Mouse (Mus musculus) forebrain, embryonic 16.5 days (tissue): ENCODE measurements at regions not wholly inside any gene's neighbourhood (a gene's known extent, or its start where the extent isn't known, plus 50 kb on each side); places are given as distances from the start of the nearest gene placed in this dataset.
A peak's percentile ranks its signal among the peaks of the same experiment; 100 is the strongest.

Experiments
- ATAC-seq: fragments of 200-750 bp; cut with Nextera tagmentation; 2 replicates; pipeline ENCODE4 v1.8.0; 2017; ENCODE audit warnings: mild to moderate bottlenecking, moderate library complexity
- H3K27ac ChIP-seq: fragments of 300-500 bp; sonication (generic); 2 replicates; pipeline ENCODE4 v1.5.1; 2014; ENCODE audit warnings: low read length, control low read depth
- H3K27me3 ChIP-seq: fragments of 300-500 bp; sonication (generic); replicated peaks from 2 replicates; pipeline ENCODE4 v1.6.1; 2014; ENCODE audit warnings: low read length; ENCODE audit not compliant: control insufficient read depth, insufficient read depth
- H3K36me3 ChIP-seq: fragments of 300-500 bp; sonication (generic); 2 replicates; pipeline ENCODE4 v1.6.1; 2014; ENCODE audit not compliant: control insufficient read depth, insufficient read depth
- H3K4me1 ChIP-seq: fragments of 300-500 bp; sonication (generic); replicated peaks from 2 replicates; pipeline ENCODE4 v1.6.1; 2014; ENCODE audit warnings: low read length; ENCODE audit not compliant: control insufficient read depth, insufficient read depth
- H3K4me2 ChIP-seq: fragments of 300-500 bp; sonication (generic); 2 replicates; pipeline ENCODE4 v1.6.1; 2014; ENCODE audit warnings: mild to moderate bottlenecking, low read length, control low read depth
- H3K4me3 ChIP-seq: fragments of 300-500 bp; sonication (generic); replicated peaks from 2 replicates; pipeline ENCODE4 v1.5.1; 2014; ENCODE audit warnings: mild to moderate bottlenecking, low read length, control low read depth
- H3K9ac ChIP-seq: fragments of 300-500 bp; sonication (generic); replicated peaks from 2 replicates; pipeline ENCODE4 v1.6.1; 2014; ENCODE audit warnings: low read depth, low read length, control low read depth
- H3K9me3 ChIP-seq: fragments of 300-500 bp; sonication (generic); 2 replicates; pipeline ENCODE4 v1.6.1; 2016; ENCODE audit warnings: low read length; ENCODE audit not compliant: control insufficient read depth
- WGBS: fragments of 180-500 bp; shearing (Covaris S2); extraction: QIAGEN DNeasy Blood & Tissue Kit; methylation state at CpG from one replicate; pipeline ENCODE4 v1.1.7; 2014; 5-methylcytosine and 5-hydroxymethylcytosine counted together

DNA sequence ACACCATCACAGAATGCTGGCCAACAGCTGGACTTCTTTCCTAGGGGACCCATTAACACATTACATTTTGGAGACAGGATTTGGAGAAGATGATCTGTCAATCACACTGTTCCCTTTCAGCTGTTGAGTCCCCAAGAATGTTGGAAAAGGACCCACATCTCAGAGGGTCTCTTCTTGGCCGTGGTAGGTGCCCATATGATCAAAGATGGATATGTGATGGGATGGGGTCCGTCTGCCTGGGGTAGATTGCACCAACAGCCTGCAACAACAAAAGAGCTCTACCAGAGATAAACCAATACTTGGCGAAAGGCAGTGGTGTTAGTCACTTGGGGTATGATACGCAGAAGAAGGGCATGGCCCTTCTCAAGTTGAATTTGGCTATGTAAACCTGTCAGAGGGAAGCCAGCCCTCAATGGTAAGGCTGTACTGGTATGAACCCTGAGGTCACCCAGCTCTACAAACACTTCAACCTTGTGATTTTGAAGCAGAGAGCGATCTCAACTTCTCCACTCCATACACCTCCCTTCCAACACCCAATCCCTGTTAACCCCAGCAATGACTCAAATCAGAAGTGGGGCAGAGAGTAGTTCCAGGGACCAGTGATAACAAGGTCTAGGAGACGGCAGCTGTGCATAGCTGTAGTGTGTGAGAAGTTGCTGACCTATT is 97.6 kb downstream of the Snx19 start:
- peaks cover 3% of the 10 kb centered on the region; the same call in 1 of the 2 replicates for H3K4me1 ChIP-seq
- H3K4me3 ChIP-seq: no peak overlapping the region
- no peaks in the 10 kb centered on the region for H3K9me3 ChIP-seq
- no peaks in the 10 kb centered on the region for H3K36me3 ChIP-seq
- whole genome bisulfite sequencing: 88% methylated on average over 6 of the region's 6 CpGs
- ATAC-seq: no peak
- H3K9ac ChIP-seq: no peak overlapping the region
- H3K27ac ChIP-seq: no peak overlapping the region
- H3K4me2 ChIP-seq: no peak overlapping the region
- no peaks in the 10 kb centered on the region for H3K27me3 ChIP-seq

- 90% methylated on average over 2 of the region's 2 CpGs for WGBS
- no peaks in the 10 kb centered on the region for H3K9me3 ChIP-seq
- no peak for ATAC-seq
Measured at GRCm38 (mm10) chr9:30523852-30524251, 96.9 kb downstream of the Snx19 start.

GRCm38 (mm10) chr9:30522595-30523350 is 95.9 kb downstream of the Snx19 start:
- peaks cover 3% of the 10 kb centered on the region; the same call in 1 of the 2 replicates for H3K4me1 ChIP-seq
- no peaks in the 10 kb centered on the region for H3K27me3 ChIP-seq
- no peaks in the 10 kb centered on the region for H3K9me3 ChIP-seq
- no peak overlapping the region for H3K4me3 ChIP-seq
- H3K4me2 ChIP-seq: no peak overlapping the region
- no peak for ATAC-seq
- H3K27ac ChIP-seq: no peak overlapping the region
- H3K9ac ChIP-seq: no peak overlapping the region
- 86% methylated on average over 10 of the region's 10 CpGs for WGBS
- no peaks in the 10 kb centered on the region for H3K36me3 ChIP-seq

More at GRCm38 (mm10) chr9:30523852-30524251, 96.9 kb downstream of the Snx19 start:
- Histone ChIP-seq H3K27me3 (no peaks in the 10 kb centered on the region), H3K36me3 (no peaks in the 10 kb centered on the region), H3K4me3 (no peak overlapping the region), H3K4me2 (no peak overlapping the region), H3K4me1 (peaks cover 3% of the 10 kb centered on the region; the same call in 1 of the 2 replicates), H3K27ac (no peak overlapping the region), H3K9ac (no peak overlapping the region)

DNA sequence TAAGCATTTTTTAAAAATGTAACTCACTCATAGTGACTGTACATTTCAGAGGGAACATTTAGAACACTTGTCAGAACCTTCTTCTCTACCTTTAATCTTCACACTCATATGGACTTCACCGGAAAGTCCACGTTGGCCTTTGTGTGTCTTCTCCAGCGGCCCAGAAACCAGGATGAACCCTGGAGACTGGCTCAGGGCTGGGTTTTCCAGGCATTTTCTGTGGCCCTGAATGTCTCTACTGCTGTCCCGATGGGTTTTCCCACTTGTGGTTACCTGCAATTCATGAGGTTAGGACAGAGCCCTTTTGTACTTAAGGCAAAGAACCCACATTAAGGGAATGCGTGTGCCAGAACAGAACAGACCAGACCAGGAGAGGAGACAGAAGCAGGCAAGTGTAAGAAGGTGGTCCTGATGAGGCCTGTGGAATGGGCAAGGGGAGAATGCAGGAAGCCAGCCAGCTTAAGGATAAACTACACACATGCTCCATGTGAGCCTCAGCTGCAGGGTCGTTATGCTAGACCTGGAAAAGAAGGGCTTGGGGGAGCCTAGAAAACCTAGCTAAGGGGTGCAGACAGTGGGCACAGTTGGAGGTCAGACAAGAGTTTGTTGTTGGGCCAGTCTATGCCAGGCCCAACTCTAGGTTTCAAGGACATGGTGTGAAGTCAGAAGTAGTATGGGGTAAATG is 94.8 kb downstream of the Snx19 start:
- H3K9me3 ChIP-seq: no peaks in the 10 kb centered on the region
- H3K27ac ChIP-seq: no peak overlapping the region
- no peak overlapping the region for H3K4me2 ChIP-seq
- no peak overlapping the region for H3K9ac ChIP-seq
- 91% methylated on average over 6 of the region's 6 CpGs for WGBS
- ATAC-seq: no peak
- H3K4me1 ChIP-seq: peaks cover 3% of the 10 kb centered on the region; the same call in 1 of the 2 replicates
- H3K36me3 ChIP-seq: no peaks in the 10 kb centered on the region
- no peak overlapping the region for H3K4me3 ChIP-seq
- H3K27me3 ChIP-seq: no peaks in the 10 kb centered on the region

GRCm38 (mm10) chr9:30520853-30521439 is 94.0 kb downstream of the Snx19 start:
- H3K4me2 ChIP-seq: no peak overlapping the region
- H3K36me3 ChIP-seq: no peaks in the 10 kb centered on the region
- WGBS: 45% methylated on average over 9 of the region's 9 CpGs
- ATAC-seq: peak; percentile 79
- no peaks in the 10 kb centered on the region for H3K9me3 ChIP-seq
- H3K9ac ChIP-seq: no peak overlapping the region
- H3K4me3 ChIP-seq: no peak overlapping the region
- no peaks in the 10 kb centered on the region for H3K27me3 ChIP-seq
- peak overlapping the region; percentile 33; the same call in 1 of the 2 replicates for H3K27ac ChIP-seq
- H3K4me1 ChIP-seq: peaks cover 3% of the 10 kb centered on the region; the same call in 1 of the 2 replicates

DNA sequence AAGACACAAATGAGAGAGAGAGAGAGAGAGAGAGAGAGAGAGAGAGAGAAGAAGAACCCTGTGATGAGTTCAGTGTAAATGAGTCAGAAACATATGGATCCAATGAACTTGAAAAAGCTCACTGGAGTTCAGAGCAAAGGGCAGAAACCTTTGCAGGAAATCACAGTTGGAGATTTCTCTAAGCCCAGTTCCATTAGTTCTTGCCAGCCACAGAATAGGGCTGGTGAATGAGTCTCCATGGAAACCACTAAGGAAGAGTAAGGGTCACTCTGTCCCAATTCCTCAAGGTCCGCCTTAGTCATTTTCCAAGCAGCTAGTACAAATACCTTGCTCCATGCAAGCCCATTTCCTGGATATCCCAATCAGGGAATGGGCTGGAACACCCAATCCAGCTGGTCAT is 93.2 kb downstream of the Snx19 start:
- H3K36me3 ChIP-seq: no peaks in the 10 kb centered on the region
- WGBS: 59% methylated on average over 1 of the region's 1 CpGs
- H3K4me2 ChIP-seq: no peak overlapping the region
- no peak overlapping the region for H3K4me3 ChIP-seq
- H3K9ac ChIP-seq: no peak overlapping the region
- H3K9me3 ChIP-seq: no peaks in the 10 kb centered on the region
- H3K27ac ChIP-seq: no peak overlapping the region
- peaks cover 3% of the 10 kb centered on the region; the same call in 1 of the 2 replicates for H3K4me1 ChIP-seq
- ATAC-seq: no peak
- no peaks in the 10 kb centered on the region for H3K27me3 ChIP-seq

- Histone ChIP-seq H3K27me3 (no peaks in the 10 kb centered on the region), H3K27ac (no peak overlapping the region), H3K9me3 (0 out of 2 replicates have a peak, but pooled peaks cover 2% of the 10 kb centered on the region), H3K4me2 (no peak overlapping the region), H3K9ac (no peak overlapping the region), H3K4me1 (peaks cover 3% of the 10 kb centered on the region; the same call in 1 of the 2 replicates), H3K4me3 (no peak overlapping the region), H3K36me3 (no peaks in the 10 kb centered on the region)
- 83% methylated on average over 1 of the region's 1 CpGs for WGBS
- ATAC-seq: no peak
Measured at GRCm38 (mm10) chr9:30519231-30519630, 92.3 kb downstream of the Snx19 start.
